Mouse (Mus musculus) testis, adult 2 months (tissue): ENCODE results near the gene Stoml1. TPM values are rescaled to one million over a fixed set of nuclear protein-coding genes. Genes with fewer than 3 reads are reported as not detected.
A peak's percentile ranks its signal among the peaks of the same experiment; 100 is the strongest.
"Not testable (repeated sequence)": the region's sequence is repeated elsewhere in the genome, so short reads cannot be mapped to it uniquely, and the experiment has no call there.

Experiments
- H3K27ac ChIP-seq: fragments of 200-500 bp; 2 replicates; pipeline ENCODE4 v1.5.1; 2012; ENCODE audit warnings: low read depth, low read length; ENCODE audit not compliant: control insufficient read depth, insufficient read depth
- H3K27me3 ChIP-seq: fragments of 200-500 bp; 2 replicates; pipeline ENCODE4 v1.6.1; 2012; ENCODE audit warnings: mild to moderate bottlenecking, low read length, moderate library complexity; ENCODE audit not compliant: control insufficient read depth, insufficient read depth
- H3K36me3 ChIP-seq: fragments of 200-500 bp; 2 replicates; pipeline ENCODE4 v1.6.1; 2012; ENCODE audit warnings: mild to moderate bottlenecking, low read length; ENCODE audit not compliant: control insufficient read depth, insufficient read depth
- H3K4me1 ChIP-seq: fragments of 200-500 bp; 2 replicates; pipeline ENCODE4 v1.6.1; 2012; ENCODE audit warnings: low read length; ENCODE audit not compliant: control insufficient read depth, insufficient read depth
- H3K4me3 ChIP-seq: fragments of 200-500 bp; 2 replicates; pipeline ENCODE4 v1.5.1; 2012; ENCODE audit warnings: low read depth, mild to moderate bottlenecking, low read length, moderate library complexity, mixed read lengths; ENCODE audit not compliant: control insufficient read depth
- CTCF ChIP-seq: fragments of 200-500 bp; IDR thresholded peaks from 2 replicates; pipeline ENCODE4 v1.5.1; 2012; ENCODE audit warnings: low read depth, mild to moderate bottlenecking, inconsistent platforms, low read length, moderate library complexity; ENCODE audit not compliant: control insufficient read depth, insufficient read depth, insufficient replicate concordance
- POLR2A ChIP-seq: fragments of 200-500 bp; IDR thresholded peaks from 2 replicates; pipeline ENCODE4 v1.6.1; 2012; ENCODE audit warnings: low read depth, mild to moderate bottlenecking, inconsistent platforms, low read length, moderate library complexity; ENCODE audit not compliant: control insufficient read depth
- polyA plus RNA-seq: library from polyadenylated mRNA; depleted of rRNA; stranded (reverse); fragments of >200 nt; gene quantifications from 2 replicates; pipeline ENCODE4 v1.2.3, GENCODE M21; 2012

The Stoml1 gene
- polyA plus RNA-seq, 1 experiment, result 11.5 TPM

- peaks cover 3% of the 10 kb centered on the region for H3K4me1 ChIP-seq
- H3K27ac ChIP-seq, result no peak overlapping the region
Observed at GRCm38 (mm10) chr9:58270081-58270480, 17.1 kb downstream of the Stoml1 start.

GRCm38 (mm10) chr9:58271109-58271508, 18.1 kb downstream of the Stoml1 start:
- H3K27me3 ChIP-seq, result no peaks in the 10 kb centered on the region
- no peak overlapping the region for H3K27ac ChIP-seq
- H3K4me1 ChIP-seq, result peaks cover 6% of the 10 kb centered on the region
- no peak overlapping the region for H3K4me3 ChIP-seq
- TF ChIP-seq POLR2A, result no peak
- no peak for TF ChIP-seq CTCF
- no peaks in the 10 kb centered on the region for H3K36me3 ChIP-seq

More at GRCm38 (mm10) chr9:58270081-58270480, 17.1 kb downstream of the Stoml1 start:
- TF ChIP-seq CTCF, result no peak
- TF ChIP-seq POLR2A, result no peak
- Histone ChIP-seq H3K36me3 (no peaks in the 10 kb centered on the region), H3K27me3 (no peaks in the 10 kb centered on the region), H3K4me3 (no peak overlapping the region)

GRCm38 (mm10) chr9:58271551-58271950, 18.6 kb downstream of the Stoml1 start:
- H3K27me3 ChIP-seq, H3K27ac ChIP-seq, H3K4me3 ChIP-seq, H3K36me3 ChIP-seq, H3K4me1 ChIP-seq: not testable (repeated sequence)

GRCm38 (mm10) chr9:58272068-58272541, 19.1 kb downstream of the Stoml1 start:
- H3K27ac ChIP-seq, result no peak overlapping the region
- H3K4me1 ChIP-seq, result peaks cover 6% of the 10 kb centered on the region
- no peak for TF ChIP-seq POLR2A
- TF ChIP-seq CTCF, result no peak
- no peaks in the 10 kb centered on the region for H3K27me3 ChIP-seq
- H3K36me3 ChIP-seq, result no peaks in the 10 kb centered on the region
- H3K4me3 ChIP-seq, result no peak overlapping the region

- peaks cover 6% of the 10 kb centered on the region for H3K4me1 ChIP-seq
- H3K36me3 ChIP-seq, result no peaks in the 10 kb centered on the region
- H3K27ac ChIP-seq, result no peak overlapping the region
- TF ChIP-seq POLR2A (no peak), CTCF (no peak)
- H3K27me3 ChIP-seq, result no peaks in the 10 kb centered on the region
- H3K4me3 ChIP-seq, result no peak overlapping the region
Observed at GRCm38 (mm10) chr9:58272855-58273254, 19.9 kb downstream of the Stoml1 start.

GRCm38 (mm10) chr9:58274101-58274604, 21.2 kb downstream of the Stoml1 start:
- no peaks in the 10 kb centered on the region for H3K36me3 ChIP-seq
- peaks cover 6% of the 10 kb centered on the region for H3K4me1 ChIP-seq
- H3K4me3 ChIP-seq, result no peak overlapping the region
- peak overlapping the region; percentile 42; the same call in 1 of the 2 replicates for H3K27ac ChIP-seq
- H3K27me3 ChIP-seq, result no peaks in the 10 kb centered on the region
- TF ChIP-seq CTCF (no peak), POLR2A (no peak)

GRCm38 (mm10) chr9:58274626-58275025, 21.7 kb downstream of the Stoml1 start:
- H3K4me3 ChIP-seq, result no peak overlapping the region
- peak overlapping the region; percentile 42; the same call in 1 of the 2 replicates for H3K27ac ChIP-seq
- H3K36me3 ChIP-seq, result no peaks in the 10 kb centered on the region
- TF ChIP-seq POLR2A, result no peak
- TF ChIP-seq CTCF, result no peak
- no peaks in the 10 kb centered on the region for H3K27me3 ChIP-seq
- H3K4me1 ChIP-seq, result peaks cover 6% of the 10 kb centered on the region
